Mouse (Mus musculus) layer of hippocampus, adult 18-20 months (tissue): ENCODE measurements around the gene Izumo3. TPM values are rescaled to one million over a fixed set of nuclear protein-coding genes. Genes with fewer than 3 reads are reported as not detected.
"Not testable (repeated sequence)": the region's sequence is repeated elsewhere in the genome, so short reads cannot be mapped to it uniquely, and the experiment has no call there.

Experiments
- DNase-seq, 2 experiments: peaks; one replicate each; pipeline ENCODE4 v3.0.0; 2022; ENCODE audit warnings: low spot score in 2 of 2
- long read RNA-seq: library from polyadenylated mRNA; stranded (forward); transcript quantifications from one replicate; pipeline ENCODE4 v2.0.0, GENCODE M21; 2021
- total RNA-seq, 2 experiments: library from RNA; stranded (reverse); gene quantifications; 2 replicates each; pipeline ENCODE4 v1.2.3; 2021

The Izumo3 gene
- total RNA-seq = not detected
- long read RNA-seq = 0 reads

DNA sequence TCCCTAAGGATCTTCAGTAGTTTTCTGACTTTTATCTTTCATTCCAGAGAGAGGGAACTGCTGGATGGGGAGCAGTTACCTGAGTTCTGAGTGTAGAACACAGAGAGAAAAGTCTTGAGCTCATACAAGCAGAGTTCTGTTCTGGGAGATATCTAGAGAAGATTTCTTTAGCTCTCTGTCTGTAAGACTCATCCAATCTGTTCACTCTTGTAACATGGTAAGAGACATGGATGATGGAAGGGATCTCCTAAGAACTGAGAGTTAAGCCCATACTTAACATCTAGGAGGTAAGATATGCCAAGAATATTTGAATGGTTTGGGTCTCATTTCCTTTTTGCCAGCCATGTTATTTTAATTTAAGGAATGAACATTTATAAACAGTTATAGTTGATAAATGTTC, at the start of gene Izumo3:
Gene Izumo3 (minus strand): TSS at position 101 of the 400 bp plus-strand sequence.
- DNase-seq = no peak

DNA sequence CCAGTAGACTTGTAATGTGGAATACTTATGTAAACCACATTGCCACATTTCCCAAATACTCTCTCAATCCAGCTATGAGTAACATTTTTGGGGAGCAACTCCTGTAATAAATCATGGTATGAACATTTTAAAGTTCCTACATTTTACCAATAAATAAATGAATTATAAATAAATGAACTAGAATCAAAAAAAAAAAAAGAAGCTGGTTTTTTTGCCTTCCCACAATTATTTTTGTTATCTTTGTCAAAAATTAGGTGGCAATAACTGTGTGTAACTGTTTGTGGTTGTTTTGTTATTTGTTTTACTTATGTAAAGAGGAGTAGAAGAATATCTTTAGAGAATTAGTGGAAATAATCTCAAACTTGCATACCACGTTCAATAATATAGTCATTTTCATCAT, 44.6 kb upstream of the Izumo3 start, which contains the start of gene Gm12666:
Gene Gm12666 (minus strand): TSS at position 101 of the 400 bp plus-strand sequence.
- not testable (repeated sequence) for DNase-seq

DNA sequence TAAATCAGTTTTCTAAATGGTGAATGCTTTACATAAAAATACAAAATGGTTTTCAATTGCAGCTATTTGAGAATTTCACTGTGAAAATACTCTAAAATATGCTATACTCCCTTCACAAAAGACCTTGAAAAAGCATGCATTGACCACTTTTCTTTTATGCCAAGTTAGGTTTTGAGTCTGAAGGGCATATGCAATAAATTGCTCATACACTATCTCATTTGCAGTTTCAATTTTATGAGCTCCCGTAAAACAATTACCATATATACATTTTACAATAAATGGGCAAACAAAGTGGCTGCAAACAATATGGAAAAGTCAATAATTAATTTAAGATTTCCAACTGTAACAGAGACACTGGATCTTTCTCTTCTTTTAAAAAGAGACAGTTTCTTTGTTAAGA, 5.6 kb upstream of the Izumo3 start:
- DNase-seq = no peak

DNA sequence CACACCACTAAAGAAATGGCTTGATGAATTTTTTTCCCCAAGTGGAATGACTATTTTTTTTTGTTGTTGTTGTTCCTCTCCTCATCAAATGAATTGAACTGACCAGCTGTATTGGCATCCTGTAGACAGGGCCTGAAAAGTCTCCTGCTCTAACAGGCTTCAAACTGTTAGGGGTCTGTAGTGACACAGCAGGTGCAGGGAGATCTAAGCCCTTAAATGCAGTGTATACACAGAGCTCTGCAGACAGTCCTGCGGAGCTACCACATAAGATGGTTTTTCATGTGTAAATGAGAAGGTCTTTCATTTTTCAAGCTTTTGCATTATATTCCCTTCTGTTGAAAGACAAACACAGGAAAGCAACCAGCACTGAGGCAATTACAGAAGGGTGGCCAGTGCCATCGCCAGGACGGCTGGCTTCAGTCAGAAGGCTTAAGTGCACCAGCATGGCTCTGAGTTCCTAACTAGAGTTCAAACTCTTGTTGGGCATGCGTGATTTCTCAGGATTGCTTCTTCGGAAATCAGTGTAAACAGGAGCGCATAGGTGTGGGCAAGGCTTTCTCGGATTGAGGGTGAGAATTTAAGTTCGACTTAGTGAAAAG, 35.5 kb downstream of the Izumo3 start:
- DNase-seq = no peak

DNA sequence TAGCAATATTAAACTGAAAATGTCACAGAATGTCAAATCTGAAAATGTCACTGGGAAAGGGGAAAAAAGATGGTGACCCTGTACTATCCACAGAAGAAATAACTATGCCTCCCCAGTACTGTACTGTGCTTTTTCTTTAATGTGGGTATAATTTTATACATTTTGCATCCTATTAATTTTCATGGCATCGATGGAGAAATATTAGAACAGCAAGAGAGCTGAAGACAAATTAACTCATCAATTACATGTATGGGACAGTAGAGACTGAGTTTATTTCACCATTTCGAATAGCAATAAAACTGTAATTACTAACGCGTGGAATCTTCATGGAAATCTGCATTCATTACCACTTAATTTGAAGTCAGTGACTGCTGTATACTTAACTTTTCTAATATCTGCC, 49.6 kb downstream of the Izumo3 start:
- no peak for DNase-seq

DNA sequence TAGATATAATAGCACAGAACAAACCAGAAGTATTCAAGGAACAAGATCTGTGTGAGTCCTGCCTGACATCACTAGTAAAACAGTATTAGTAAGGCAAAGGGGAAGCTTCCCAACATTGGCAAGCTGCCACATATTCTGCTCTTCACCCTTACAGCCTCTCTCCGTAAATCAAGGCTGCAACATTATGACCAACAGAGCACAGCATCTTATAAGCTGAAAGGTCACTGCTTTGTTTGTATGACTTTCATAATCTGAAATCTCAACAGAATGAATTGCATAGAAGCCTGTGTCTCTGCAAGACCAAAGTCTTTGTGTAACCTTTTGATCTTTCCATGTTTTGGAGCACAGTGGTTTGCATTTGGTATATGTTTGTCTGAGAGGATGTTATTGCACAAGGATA, 51.1 kb downstream of the Izumo3 start:
- no peak for DNase-seq

Other genes with a start within 250 kb of the Izumo3 start
- gene Gm12666, start 44.5 kb upstream of the Izumo3 start, total RNA-seq = 1 to 10 TPM; 1.9 to 2.5 TPM